Mouse (Mus musculus) heart, embryonic 16.5 days (tissue): ENCODE data around the gene Gpc5. TPM values are rescaled to one million over a fixed set of nuclear protein-coding genes. Genes with fewer than 3 reads are reported as not detected.

Experiments used
- ATAC-seq: fragments of 200-750 bp; cut with Nextera tagmentation; replicated peaks from 2 replicates; pipeline ENCODE4 v1.8.0; 2017; ENCODE audit warnings: moderate number of reproducible peaks; ENCODE audit not compliant: insufficient read depth, low FRiP score; ENCODE audit errors: extremely low read depth
- H3K27ac ChIP-seq: fragments of 300-500 bp; sonication (generic); 2 replicates; pipeline ENCODE4 v1.5.1; 2014; ENCODE audit warnings: mild to moderate bottlenecking, low read length, control low read depth, moderate library complexity
- H3K27me3 ChIP-seq: fragments of 300-500 bp; sonication (generic); 2 replicates; pipeline ENCODE4 v1.6.1; 2014; ENCODE audit warnings: low read length, mixed read lengths; ENCODE audit not compliant: control insufficient read depth, insufficient read depth
- H3K36me3 ChIP-seq: fragments of 300-500 bp; sonication (generic); 2 replicates; pipeline ENCODE4 v1.6.1; 2014; ENCODE audit not compliant: control insufficient read depth, insufficient read depth
- H3K4me1 ChIP-seq: fragments of 300-500 bp; sonication (generic); 2 replicates; pipeline ENCODE4 v1.6.1; 2014; ENCODE audit warnings: low read length, mixed read lengths; ENCODE audit not compliant: control insufficient read depth, insufficient read depth
- H3K4me2 ChIP-seq: fragments of 300-500 bp; sonication (generic); 2 replicates; pipeline ENCODE4 v1.6.1; 2014; ENCODE audit warnings: low read depth, mild to moderate bottlenecking, control low read depth, low read length
- H3K4me3 ChIP-seq: fragments of 300-500 bp; sonication (generic); 2 replicates; pipeline ENCODE4 v1.5.1; 2014; ENCODE audit warnings: mild to moderate bottlenecking, control low read depth, low read length
- H3K9ac ChIP-seq: fragments of 300-500 bp; sonication (generic); 2 replicates; pipeline ENCODE4 v1.6.1; 2014; ENCODE audit warnings: low read length, control low read depth
- H3K9me3 ChIP-seq: fragments of 300-500 bp; sonication (generic); replicated peaks from 2 replicates; pipeline ENCODE4 v1.6.1; 2016; ENCODE audit warnings: low read length; ENCODE audit not compliant: control insufficient read depth
- WGBS: fragments of 180-500 bp; shearing (Covaris S2); extraction: QIAGEN DNeasy Blood & Tissue Kit; methylation state at CpG from one replicate; pipeline ENCODE4 v1.1.7; 2014; 5-methylcytosine and 5-hydroxymethylcytosine counted together
- polyA plus RNA-seq: library from polyadenylated mRNA; unstranded; fragments of >200 nt; fragmentation: Nextera tagmentation; extraction: Ambion mirVana; gene quantifications from 2 replicates; pipeline ENCODE4 v1.2.1, GENCODE M21; 2015

Gpc5 gene
- polyA plus RNA-seq, 1 experiment from 2014 or later, result 0.43 TPM

DNA sequence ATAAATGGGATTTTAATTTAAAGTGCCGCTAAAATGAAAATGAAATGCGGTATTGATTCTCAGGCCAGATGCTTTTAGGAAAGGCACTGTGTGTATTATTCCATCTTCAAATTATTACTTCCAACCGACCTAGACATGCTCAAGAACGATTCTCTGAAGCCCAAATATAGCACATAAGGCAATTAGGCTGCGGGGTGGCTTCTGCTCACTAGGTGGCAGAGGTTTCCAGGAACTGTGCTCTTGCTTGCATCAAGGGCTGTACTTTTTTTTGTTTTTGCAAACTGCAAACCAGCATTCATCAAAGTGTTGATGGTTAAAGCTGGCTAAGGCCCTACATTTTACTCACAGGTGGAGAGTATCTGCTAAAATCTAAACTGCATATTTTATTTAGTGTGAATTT lies 375.9 kb downstream of the Gpc5 start:
- Histone ChIP-seq H3K4me3 (no peak overlapping the region), H3K4me1 (no peaks in the 10 kb centered on the region), H3K36me3 (no peaks in the 10 kb centered on the region), H3K9ac (no peak overlapping the region), H3K27ac (no peak overlapping the region), H3K27me3 (no peaks in the 10 kb centered on the region), H3K9me3 (no peaks in the 10 kb centered on the region), H3K4me2 (no peak overlapping the region)
- WGBS, result 42% methylated on average over 5 of the region's 5 CpGs
- ATAC-seq, result no peak

DNA sequence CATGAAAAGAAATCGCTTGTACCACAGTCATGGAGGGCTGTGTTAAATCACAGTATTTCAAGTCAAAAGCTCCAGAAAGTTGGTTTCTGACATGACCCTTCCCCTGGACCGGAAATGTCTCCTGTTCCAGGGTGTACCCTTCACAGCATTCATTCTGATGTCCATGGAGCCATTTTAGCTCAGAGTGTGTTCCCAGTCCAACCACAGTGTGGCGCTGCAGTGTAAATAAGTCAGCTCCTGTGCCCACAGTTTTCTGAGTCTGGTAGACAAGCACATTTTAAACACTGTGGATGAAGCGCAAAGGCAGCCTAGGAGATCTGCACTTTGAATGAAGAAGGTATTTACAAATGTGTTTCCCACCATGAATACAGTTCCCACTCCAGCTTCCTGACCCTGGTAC lies 383.2 kb downstream of the Gpc5 start:
- 45% methylated on average over 4 of the region's 4 CpGs for WGBS
- Histone ChIP-seq H3K36me3 (no peaks in the 10 kb centered on the region), H3K4me3 (no peak overlapping the region), H3K9me3 (no peaks in the 10 kb centered on the region), H3K27ac (no peak overlapping the region), H3K9ac (no peak overlapping the region), H3K4me2 (no peak overlapping the region), H3K4me1 (no peaks in the 10 kb centered on the region), H3K27me3 (no peaks in the 10 kb centered on the region)
- no peak for ATAC-seq

DNA sequence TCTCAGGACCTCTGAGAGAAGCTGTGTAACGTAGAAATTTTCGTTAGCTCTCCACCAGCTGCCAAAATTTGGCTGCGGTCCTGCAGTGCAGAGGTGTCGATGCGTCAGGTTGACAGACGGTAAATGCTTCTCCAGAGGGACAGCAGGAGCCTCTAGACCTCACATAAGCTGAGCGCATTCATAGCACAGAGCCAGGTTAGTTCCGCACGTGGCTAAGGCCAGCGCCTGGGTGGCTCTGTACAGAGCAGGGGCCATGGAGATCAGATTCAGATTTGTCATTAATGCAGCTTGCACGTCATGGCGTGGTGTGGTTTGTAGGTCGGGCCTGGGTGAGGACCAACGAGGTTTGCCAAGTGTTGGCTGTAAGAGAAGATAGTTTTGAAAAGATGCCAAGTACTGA lies 385.3 kb downstream of the Gpc5 start:
- H3K36me3 ChIP-seq, result no peaks in the 10 kb centered on the region
- no peaks in the 10 kb centered on the region for H3K27me3 ChIP-seq
- no peaks in the 10 kb centered on the region for H3K4me1 ChIP-seq
- H3K4me3 ChIP-seq, result no peak overlapping the region
- peak overlapping the region; percentile 33 for H3K4me2 ChIP-seq
- H3K9ac ChIP-seq, result no peak overlapping the region
- no peaks in the 10 kb centered on the region for H3K9me3 ChIP-seq
- ATAC-seq, result peak; percentile 58; the same call in 1 of the 2 replicates
- no peak overlapping the region for H3K27ac ChIP-seq
- 37% methylated on average over 14 of the region's 14 CpGs for whole genome bisulfite sequencing

DNA sequence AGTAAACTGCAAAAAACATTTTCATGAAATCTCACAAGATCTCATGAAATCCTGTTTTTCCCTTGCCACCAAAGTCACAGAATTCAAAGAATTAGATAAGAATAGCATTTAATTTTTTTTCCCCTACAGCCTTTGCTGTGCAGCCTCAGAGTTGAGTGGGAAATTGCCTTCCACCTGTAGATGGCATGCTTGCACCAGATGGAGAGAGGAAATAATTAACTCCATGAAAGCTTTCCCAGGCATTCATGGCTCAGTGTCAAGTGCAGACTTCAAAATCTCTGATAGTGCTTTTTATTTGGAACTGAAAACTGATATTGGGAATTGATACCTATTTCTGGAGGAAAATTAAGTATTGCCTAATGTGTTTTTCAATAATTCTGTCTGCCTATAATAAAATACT lies 393.1 kb downstream of the Gpc5 start:
- Histone ChIP-seq H3K27ac (no peak overlapping the region), H3K9ac (no peak overlapping the region), H3K9me3 (no peaks in the 10 kb centered on the region), H3K27me3 (no peaks in the 10 kb centered on the region), H3K36me3 (no peaks in the 10 kb centered on the region), H3K4me3 (no peak overlapping the region), H3K4me1 (no peaks in the 10 kb centered on the region), H3K4me2 (no peak overlapping the region)
- no peak for ATAC-seq

DNA sequence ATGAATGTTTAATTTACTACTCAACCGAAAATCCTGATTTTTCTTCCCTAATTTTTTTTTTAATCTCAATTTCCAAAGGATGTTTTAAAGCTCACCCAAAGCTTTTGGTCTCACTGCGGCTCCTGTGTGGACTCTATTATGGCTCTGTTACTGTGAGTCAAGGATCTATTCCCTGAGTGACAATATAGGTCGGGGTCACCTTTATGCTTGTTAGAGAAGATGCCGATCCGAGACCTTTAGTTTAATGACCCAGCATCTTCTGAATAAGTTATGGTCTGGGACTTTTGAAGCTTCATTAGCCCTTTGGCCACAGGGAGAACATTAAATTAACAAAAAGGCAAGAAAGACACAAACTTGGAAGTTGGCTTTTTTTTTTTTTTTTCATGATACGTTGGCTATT lies 408.8 kb downstream of the Gpc5 start:
- Histone ChIP-seq H3K27ac (no peak overlapping the region), H3K4me1 (no peaks in the 10 kb centered on the region), H3K4me2 (no peak overlapping the region), H3K9me3 (no peaks in the 10 kb centered on the region), H3K9ac (no peak overlapping the region), H3K27me3 (no peaks in the 10 kb centered on the region), H3K4me3 (no peak overlapping the region), H3K36me3 (no peaks in the 10 kb centered on the region)
- WGBS, result 82% methylated on average over 6 of the region's 6 CpGs
- ATAC-seq, result no peak

DNA sequence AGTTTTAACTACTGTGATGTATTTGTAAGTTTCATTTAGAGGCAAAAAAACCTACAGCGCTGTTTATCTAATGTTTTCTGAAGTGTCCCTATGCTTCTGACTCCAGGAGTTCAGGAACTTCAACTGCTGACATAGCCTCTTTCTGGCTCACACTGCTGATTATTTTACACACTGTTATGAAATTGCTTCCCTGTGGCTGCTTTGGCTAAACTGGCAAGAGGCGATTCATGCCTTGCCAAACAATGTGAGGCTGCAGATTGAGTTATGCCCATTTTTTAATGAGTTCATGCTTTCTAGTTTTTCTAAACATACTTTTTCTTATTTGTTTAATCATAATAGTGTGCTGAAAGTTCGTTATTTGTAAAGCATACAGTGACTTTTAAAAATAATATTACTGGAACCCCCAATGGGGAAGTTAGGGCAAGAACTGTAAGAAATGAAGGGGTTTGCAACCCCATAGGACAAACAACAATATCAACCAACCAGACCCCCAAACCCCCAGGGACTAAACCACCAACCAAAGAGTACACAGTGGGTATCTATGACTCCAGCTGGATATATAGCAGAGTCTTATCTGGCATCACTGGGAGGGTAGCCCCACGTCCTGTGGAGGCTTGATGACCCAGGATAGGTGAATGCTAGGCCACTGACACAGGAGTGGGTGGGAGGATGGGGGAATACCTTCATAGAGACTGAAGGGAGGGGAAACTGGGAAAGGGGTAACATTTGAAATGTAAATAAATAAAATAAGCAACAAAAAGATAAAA lies 454.7 kb downstream of the Gpc5 start:
- ATAC-seq, result no peak
- Histone ChIP-seq H3K9ac (no peak overlapping the region), H3K4me3 (no peak overlapping the region), H3K27me3 (no peaks in the 10 kb centered on the region), H3K4me2 (no peak overlapping the region), H3K27ac (no peak overlapping the region), H3K36me3 (no peaks in the 10 kb centered on the region), H3K4me1 (no peaks in the 10 kb centered on the region), H3K9me3 (no peaks in the 10 kb centered on the region)
- WGBS, result 70% methylated on average over 4 of the region's 4 CpGs

DNA sequence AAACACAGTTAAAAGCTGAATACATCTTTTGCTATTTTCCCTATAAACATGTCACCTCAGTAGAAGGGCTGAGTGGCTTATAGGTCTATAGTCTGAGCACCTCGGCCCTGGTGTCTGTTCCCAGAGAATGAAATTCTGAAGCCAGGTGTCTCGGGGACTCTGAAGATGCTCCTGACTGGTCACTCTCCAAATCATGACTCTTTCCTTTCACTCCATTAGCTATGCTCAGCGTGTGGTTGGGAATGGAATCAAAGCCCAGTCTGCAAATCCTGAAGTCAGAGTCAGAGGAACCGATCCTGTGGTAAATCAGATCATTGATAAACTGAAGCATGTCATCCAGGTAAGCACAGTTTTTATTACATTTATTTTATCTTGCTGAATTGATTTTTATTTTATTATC lies 460.0 kb downstream of the Gpc5 start:
- no peak overlapping the region for H3K4me3 ChIP-seq
- no peak overlapping the region for H3K9ac ChIP-seq
- ATAC-seq, result no peak
- H3K4me2 ChIP-seq, result no peak overlapping the region
- H3K4me1 ChIP-seq, result no peaks in the 10 kb centered on the region
- H3K9me3 ChIP-seq, result no peaks in the 10 kb centered on the region
- no peaks in the 10 kb centered on the region for H3K36me3 ChIP-seq
- H3K27ac ChIP-seq, result no peak overlapping the region
- 71% methylated on average over 4 of the region's 4 CpGs for WGBS
- no peaks in the 10 kb centered on the region for H3K27me3 ChIP-seq

DNA sequence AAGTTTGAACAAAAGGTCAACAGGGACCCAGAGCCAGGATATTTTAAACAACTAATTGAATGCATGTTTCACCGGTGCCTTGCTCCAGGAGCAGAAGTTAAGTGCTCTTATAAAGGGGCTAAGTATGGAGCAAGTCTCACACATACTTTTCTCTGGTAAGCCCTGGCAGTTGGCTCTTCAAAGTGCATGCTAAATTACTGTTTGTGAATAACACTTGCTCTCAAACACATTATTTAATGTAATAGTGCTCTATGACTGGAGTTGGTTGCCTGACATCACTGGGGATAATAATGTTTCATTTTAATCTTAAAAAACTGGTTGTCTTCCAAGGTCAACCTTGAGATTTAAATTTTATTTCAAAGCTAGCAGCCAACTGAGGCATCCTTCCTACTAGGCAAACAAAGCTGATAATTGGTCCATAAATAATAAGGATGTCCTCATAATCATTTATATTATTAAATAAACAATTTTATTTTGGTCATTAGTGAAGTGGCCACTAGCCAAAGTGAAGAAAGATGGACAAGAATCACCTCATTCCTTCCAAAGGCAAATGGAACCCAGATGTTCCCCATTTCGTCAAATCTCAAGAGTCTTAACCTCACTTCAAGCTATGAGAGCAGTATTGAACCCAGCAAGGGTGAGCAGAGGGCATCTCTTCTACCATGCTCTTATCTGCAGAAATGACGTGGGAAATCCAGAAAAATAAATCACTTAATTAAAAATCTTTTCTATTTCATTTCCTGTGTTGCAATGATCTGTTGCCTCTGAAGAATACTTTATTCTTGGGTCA lies 488.6 kb downstream of the Gpc5 start:
- H3K4me1 ChIP-seq, result no peaks in the 10 kb centered on the region
- no peak for ATAC-seq
- no peak overlapping the region for H3K9ac ChIP-seq
- no peaks in the 10 kb centered on the region for H3K27me3 ChIP-seq
- H3K4me2 ChIP-seq, result no peak overlapping the region
- H3K27ac ChIP-seq, result no peak overlapping the region
- WGBS, result 50% methylated on average over 3 of the region's 3 CpGs
- H3K9me3 ChIP-seq, result no peaks in the 10 kb centered on the region
- no peak overlapping the region for H3K4me3 ChIP-seq
- H3K36me3 ChIP-seq, result no peaks in the 10 kb centered on the region

DNA sequence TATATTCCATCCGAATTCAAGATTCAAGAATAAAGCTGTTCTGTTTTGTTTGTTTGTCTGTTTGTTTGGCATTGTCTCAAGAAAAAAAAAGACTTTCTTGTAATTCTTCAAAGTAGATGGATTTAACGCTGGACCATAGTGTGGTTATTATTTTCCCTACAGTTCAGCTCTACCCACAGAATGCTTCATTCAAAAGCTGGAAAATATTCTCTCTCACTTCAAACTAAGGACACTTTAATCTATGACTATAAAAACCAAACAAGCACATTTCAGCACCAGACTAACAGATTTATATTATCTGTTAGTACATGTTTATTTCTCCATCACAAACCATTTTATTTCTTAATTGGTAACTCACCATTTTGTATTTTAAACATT lies 489.2 kb downstream of the Gpc5 start:
- Histone ChIP-seq H3K4me1 (no peaks in the 10 kb centered on the region), H3K4me2 (no peak overlapping the region), H3K9me3 (no peaks in the 10 kb centered on the region), H3K4me3 (no peak overlapping the region), H3K36me3 (no peaks in the 10 kb centered on the region), H3K9ac (no peak overlapping the region), H3K27ac (no peak overlapping the region), H3K27me3 (no peaks in the 10 kb centered on the region)
- WGBS, result 61% methylated on average over 2 of the region's 2 CpGs
- ATAC-seq, result no peak
